Mouse (Mus musculus) urinary bladder, postnatal 14 days (tissue): ENCODE measurements around the gene Pik3ip1.

Experiments
- DNase-seq: peaks from one replicate; pipeline ENCODE4 v3.0.0; 2021; ENCODE audit warnings: low spot score

Gene Pik3ip1

GRCm38 (mm10) chr11:3379427-3379826 is 49.2 kb downstream of the Pik3ip1 start:
- no peak for DNase-seq

GRCm38 (mm10) chr11:3381148-3381814 is 51.1 kb downstream of the Pik3ip1 start:
- DNase-seq: no peak

- DNase-seq: no peak
These were observed 52.7 kb downstream of the Pik3ip1 start for GRCm38 (mm10) chr11:3382602-3383594.

GRCm38 (mm10) chr11:3386941-3387368 is 56.8 kb downstream of the Pik3ip1 start:
- peak; percentile 88 for DNase-seq

- no peak for DNase-seq
These were observed 57.4 kb downstream of the Pik3ip1 start for GRCm38 (mm10) chr11:3387482-3388196.

GRCm38 (mm10) chr11:3389996-3390395 is 59.8 kb downstream of the Pik3ip1 start:
- no peak for DNase-seq

- DNase-seq: no peak
These were observed 60.6 kb downstream of the Pik3ip1 start for GRCm38 (mm10) chr11:3390789-3391188.

GRCm38 (mm10) chr11:3392526-3392925 is 62.3 kb downstream of the Pik3ip1 start:
- DNase-seq: no peak
